Mouse (Mus musculus) limb, embryonic 11.5 days (tissue): Measurements from ENCODE around the gene Gm5142. TPM values are rescaled to one million over a fixed set of nuclear protein-coding genes. Genes with fewer than 3 reads are reported as not detected.

ENCODE experiments used
- ATAC-seq: fragments of 200-750 bp; cut with Nextera tagmentation; 2 replicates; pipeline ENCODE4 v1.8.0; 2017; ENCODE audit warnings: low read depth; ENCODE audit not compliant: insufficient number of reproducible peaks, low FRiP score, low TSS enrichment
- DNase-seq: peaks from one replicate; pipeline ENCODE4 v3.0.0-alpha.2; 2015; ENCODE audit warnings: low spot score
- H3K27ac ChIP-seq: fragments of 300-500 bp; sonication (generic); replicated peaks from 2 replicates; pipeline ENCODE4 v1.5.1; 2014; ENCODE audit warnings: low read depth, mild to moderate bottlenecking, low read length
- H3K27me3 ChIP-seq: fragments of 300-500 bp; sonication (generic); 2 replicates; pipeline ENCODE4 v1.6.1; 2014; ENCODE audit warnings: mild to moderate bottlenecking, low read length, mixed read lengths; ENCODE audit not compliant: control insufficient read depth, insufficient read depth
- H3K36me3 ChIP-seq: fragments of 300-500 bp; sonication (generic); 2 replicates; pipeline ENCODE4 v1.6.1; 2014; ENCODE audit warnings: mild to moderate bottlenecking, low read length, moderate library complexity, mixed read lengths; ENCODE audit not compliant: control insufficient read depth, insufficient read depth
- H3K4me1 ChIP-seq: fragments of 300-500 bp; sonication (generic); 2 replicates; pipeline ENCODE4 v1.6.1; 2014; ENCODE audit warnings: low read length, mixed read lengths; ENCODE audit not compliant: control insufficient read depth, insufficient read depth
- H3K4me2 ChIP-seq: fragments of 300-500 bp; sonication (generic); 2 replicates; pipeline ENCODE4 v1.6.1; 2014; ENCODE audit warnings: low read depth, mild to moderate bottlenecking, moderate library complexity; ENCODE audit not compliant: severe bottlenecking
- H3K4me3 ChIP-seq: fragments of 300-500 bp; sonication (generic); 2 replicates; pipeline ENCODE4 v1.5.1; 2014; ENCODE audit warnings: low read depth, low read length
- H3K9ac ChIP-seq: fragments of 300-500 bp; sonication (generic); 2 replicates; pipeline ENCODE4 v1.6.1; 2014; ENCODE audit warnings: mild to moderate bottlenecking, low read length
- H3K9me3 ChIP-seq: fragments of 300-500 bp; sonication (generic); 2 replicates; pipeline ENCODE4 v1.6.1; 2016; ENCODE audit warnings: low read length; ENCODE audit not compliant: control insufficient read depth
- WGBS: fragments of 180-500 bp; shearing (Covaris S2); extraction: QIAGEN DNeasy Blood & Tissue Kit; methylation state at CpG from one replicate; pipeline ENCODE4 v1.1.7; 2014; 5-methylcytosine and 5-hydroxymethylcytosine counted together
- polyA plus RNA-seq: library from polyadenylated mRNA; unstranded; fragments of >200 nt; fragmentation: Nextera tagmentation; extraction: Ambion mirVana; gene quantifications from 2 replicates; pipeline ENCODE4 v1.2.1, GENCODE M21; 2014

The Gm5142 gene
- not detected in 2 replicates for polyA plus RNA-seq

GRCm38 (mm10) chr14:59178649-59179048, at the start of gene Gm5142:
TSS of gene Gm5142 (minus strand) at chr14:59178749.
- H3K9ac ChIP-seq, result no peak within 1 kb of the TSS
- H3K27ac ChIP-seq, result no peak within 1 kb of the TSS
- H3K4me3 ChIP-seq, result no peak within 1 kb of the TSS
- H3K4me2 ChIP-seq, result no peak within 1 kb of the TSS
- WGBS, result 92% methylated on average over 3 of the region's 3 CpGs
- DNase-seq (no peak), ATAC-seq (no peak)
- H3K9me3 ChIP-seq, result no peaks in the 10 kb centered on the region
- H3K27me3 ChIP-seq, result no peaks in the 10 kb centered on the region
- no peaks in the 10 kb centered on the region for H3K4me1 ChIP-seq
- no peaks in the 10 kb centered on the region for H3K36me3 ChIP-seq

GRCm38 (mm10) chr14:59226240-59226639, 47.7 kb upstream of the Gm5142 start:
- Histone ChIP-seq H3K9ac (no peak overlapping the region), H3K27ac (no peak overlapping the region), H3K4me3 (no peak overlapping the region), H3K4me1 (no peaks in the 10 kb centered on the region), H3K27me3 (no peaks in the 10 kb centered on the region), H3K36me3 (peaks cover 20% of the 10 kb centered on the region), H3K4me2 (no peak overlapping the region), H3K9me3 (no peaks in the 10 kb centered on the region)
- WGBS, result 96% methylated on average over 11 of the region's 11 CpGs
- ATAC-seq (no peak), DNase-seq (no peak)

GRCm38 (mm10) chr14:59219241-59219640, 40.7 kb upstream of the Gm5142 start:
- no peak overlapping the region for H3K9ac ChIP-seq

GRCm38 (mm10) chr14:59209816-59210215, 31.3 kb upstream of the Gm5142 start:
- Histone ChIP-seq H3K36me3 (peaks cover 2% of the 10 kb centered on the region; the same call in 1 of the 2 replicates), H3K9me3 (no peaks in the 10 kb centered on the region), H3K4me2 (no peak overlapping the region), H3K9ac (no peak overlapping the region), H3K27ac (no peak overlapping the region), H3K27me3 (no peaks in the 10 kb centered on the region), H3K4me1 (peaks cover 7% of the 10 kb centered on the region; the same call in 1 of the 2 replicates), H3K4me3 (no peak overlapping the region)
- WGBS, result 92% methylated on average over 2 of the region's 2 CpGs
- DNase-seq, result no peak
- ATAC-seq, result no peak

More at GRCm38 (mm10) chr14:59219241-59219640, 40.7 kb upstream of the Gm5142 start:
- ATAC-seq (no peak), DNase-seq (no peak)
- Histone ChIP-seq H3K4me1 (no peaks in the 10 kb centered on the region), H3K9me3 (no peaks in the 10 kb centered on the region), H3K4me2 (no peak overlapping the region), H3K4me3 (no peak overlapping the region), H3K36me3 (peaks cover 8% of the 10 kb centered on the region), H3K27me3 (no peaks in the 10 kb centered on the region), H3K27ac (no peak overlapping the region)
- WGBS, result 92% methylated on average over 3 of the region's 3 CpGs

- H3K9me3 ChIP-seq, result no peaks in the 10 kb centered on the region
- no peak overlapping the region for H3K4me2 ChIP-seq
- H3K27me3 ChIP-seq, result no peaks in the 10 kb centered on the region
- H3K27ac ChIP-seq, result no peak overlapping the region
- H3K9ac ChIP-seq, result no peak overlapping the region
- no peak for ATAC-seq
- WGBS, result 89% methylated on average over 7 of the region's 7 CpGs
- no peak overlapping the region for H3K4me3 ChIP-seq
- no peak for DNase-seq
- H3K36me3 ChIP-seq, result peaks cover 2% of the 10 kb centered on the region; the same call in 1 of the 2 replicates
- H3K4me1 ChIP-seq, result peaks cover 10% of the 10 kb centered on the region; the same call in 1 of the 2 replicates
These were observed 30.5 kb upstream of the Gm5142 start for GRCm38 (mm10) chr14:59209003-59209402.

- Histone ChIP-seq H3K9me3 (no peaks in the 10 kb centered on the region), H3K4me2 (no peak overlapping the region), H3K36me3 (no peaks in the 10 kb centered on the region), H3K4me3 (no peak overlapping the region), H3K4me1 (peaks cover 16% of the 10 kb centered on the region; the same call in 1 of the 2 replicates), H3K27me3 (no peaks in the 10 kb centered on the region), H3K9ac (no peak overlapping the region), H3K27ac (no peak overlapping the region)
- 71% methylated on average over 10 of the region's 10 CpGs for WGBS
- ATAC-seq (no peak), DNase-seq (peak; percentile 19)
These were observed 27.5 kb upstream of the Gm5142 start for GRCm38 (mm10) chr14:59205976-59206583.

GRCm38 (mm10) chr14:59205461-59205860, 26.9 kb upstream of the Gm5142 start:
- H3K4me1 ChIP-seq, result peaks cover 16% of the 10 kb centered on the region; the same call in 1 of the 2 replicates
- no peak for ATAC-seq
- no peaks in the 10 kb centered on the region for H3K9me3 ChIP-seq
- no peaks in the 10 kb centered on the region for H3K27me3 ChIP-seq
- H3K27ac ChIP-seq, result no peak overlapping the region
- no peak for DNase-seq
- H3K9ac ChIP-seq, result 0 out of 2 replicates have a peak overlapping the region, but pooled peaks have one; percentile 22
- H3K36me3 ChIP-seq, result no peaks in the 10 kb centered on the region
- 41% methylated on average over 7 of the region's 7 CpGs for WGBS
- no peak overlapping the region for H3K4me2 ChIP-seq
- no peak overlapping the region for H3K4me3 ChIP-seq

GRCm38 (mm10) chr14:59201604-59202215, 23.2 kb upstream of the Gm5142 start:
- Histone ChIP-seq H3K9me3 (no peaks in the 10 kb centered on the region), H3K36me3 (no peaks in the 10 kb centered on the region), H3K4me1 (peaks cover 16% of the 10 kb centered on the region; the same call in 1 of the 2 replicates), H3K9ac (peak overlapping the region; percentile 98), H3K4me3 (peak overlapping the region; percentile 87), H3K27me3 (no peaks in the 10 kb centered on the region), H3K27ac (peak overlapping the region; percentile 97), H3K4me2 (peak overlapping the region; percentile 72)
- WGBS, result under 1% methylated on average over 21 of the region's 21 CpGs
- ATAC-seq (no peak), DNase-seq (peak; percentile 21)
